Mouse (Mus musculus) MEL (cell line): Measurements from ENCODE around the gene Gpd1l. TPM values are rescaled to one million over a fixed set of nuclear protein-coding genes. Genes with fewer than 3 reads are reported as not detected.

Experiments used
- DNase-seq: peaks from one replicate; pipeline ENCODE4 v3.0.0; 2011; ENCODE audit warnings: low read depth, low spot score
- H3K27ac ChIP-seq: 2 replicates; pipeline ENCODE4 v1.5.1; 2012; ENCODE audit warnings: low read depth, mild to moderate bottlenecking, control low read depth, low read length, moderate library complexity; ENCODE audit not compliant: control insufficient read depth
- H3K27me3 ChIP-seq, 2 experiments: fragments of 150-350 bp in 1 of 2; sonication (generic) in 1 of 2; 2 replicates each; pipeline ENCODE4 v1.6.1; 2012; ENCODE audit warnings: low read length in 2 of 2, mild to moderate bottlenecking in 2 of 2, improper control_type of control experiment in 1 of 2, moderate library complexity in 1 of 2; ENCODE audit not compliant: insufficient read depth in 2 of 2, control insufficient read depth in 1 of 2
- H3K36me3 ChIP-seq, 2 experiments: 2 replicates each; pipeline ENCODE4 v1.6.1; 2012 to 2014; ENCODE audit warnings: low read length in 2 of 2, improper control_type of control experiment in 1 of 2, inconsistent platforms in 1 of 2, mild to moderate bottlenecking in 1 of 2; ENCODE audit not compliant: insufficient read depth in 2 of 2, control insufficient read depth in 1 of 2
- H3K4me1 ChIP-seq, 2 experiments: fragments of 150-350 bp in 1 of 2; sonication (generic) in 1 of 2; 2 replicates each; pipeline ENCODE4 v1.6.1; 2012; ENCODE audit warnings: low read length in 2 of 2, improper control_type of control experiment in 1 of 2, mild to moderate bottlenecking in 1 of 2; ENCODE audit not compliant: insufficient read depth in 2 of 2, control insufficient read depth in 1 of 2
- H3K4me3 ChIP-seq, 2 experiments: fragments of 150-350 bp in 1 of 2; sonication (generic) in 1 of 2; 2 replicates each; pipeline ENCODE4 v1.5.1; 2012; ENCODE audit warnings: low read depth in 2 of 2, low read length in 2 of 2, mild to moderate bottlenecking in 2 of 2, moderate library complexity in 2 of 2, control low read depth in 1 of 2, improper control_type of control experiment in 1 of 2; ENCODE audit not compliant: control insufficient read depth in 1 of 2, insufficient read depth in 1 of 2
- H3K79me2 ChIP-seq: 2 replicates; pipeline ENCODE4 v1.6.1; 2012; ENCODE audit warnings: mild to moderate bottlenecking, low read length, moderate library complexity; ENCODE audit not compliant: control insufficient read depth, poor library complexity, insufficient read depth
- H3K9ac ChIP-seq: 2 replicates; pipeline ENCODE4 v1.6.1; 2012; ENCODE audit warnings: low read depth, mild to moderate bottlenecking, control low read depth, low read length, moderate library complexity; ENCODE audit not compliant: control insufficient read depth, poor library complexity, severe bottlenecking
- H3K9me3 ChIP-seq: fragments of 150-350 bp; sonication (generic); replicated peaks from 2 replicates; pipeline ENCODE4 v1.6.1; 2012; ENCODE audit warnings: mild to moderate bottlenecking, low read length, improper control_type of control experiment, moderate library complexity; ENCODE audit not compliant: insufficient read depth
- BHLHE40 ChIP-seq: IDR thresholded peaks from 2 replicates; pipeline ENCODE4 v1.6.1; 2012; ENCODE audit warnings: low read depth, mild to moderate bottlenecking, inconsistent platforms, low read length, improper control_type of control experiment, borderline replicate concordance
- CHD2 ChIP-seq: IDR thresholded peaks from 2 replicates; pipeline ENCODE4 v1.6.1; 2011; ENCODE audit warnings: low read length, improper control_type of control experiment
- CTCF ChIP-seq, 3 experiments: IDR thresholded peaks in 2 of 3; conservative IDR thresholded peaks in 1 of 3; 2 replicates each; pipeline ENCODE4 v1.5.1; 2011 to 2012; ENCODE audit warnings: low read length in 3 of 3, low read depth in 2 of 3, mild to moderate bottlenecking in 2 of 3, improper control_type of control experiment in 1 of 3, inconsistent platforms in 1 of 3, mixed read lengths in 1 of 3, moderate library complexity in 1 of 3; ENCODE audit not compliant: control insufficient read depth in 1 of 3, insufficient read depth in 1 of 3, poor library complexity in 1 of 3, severe bottlenecking in 1 of 3
- ELF1 ChIP-seq: IDR thresholded peaks from 2 replicates; pipeline ENCODE4 v1.6.1; 2014; ENCODE audit warnings: low read depth, mild to moderate bottlenecking, inconsistent platforms, low read length, improper control_type of control experiment, moderate library complexity
- ETS1 ChIP-seq: IDR thresholded peaks from 2 replicates; pipeline ENCODE4 v1.6.1; 2012; ENCODE audit warnings: low read depth, mild to moderate bottlenecking, inconsistent platforms, low read length, improper control_type of control experiment, moderate library complexity
- KAT2A ChIP-seq: conservative IDR thresholded peaks from 2 replicates; pipeline ENCODE4 v1.6.1; 2012; ENCODE audit warnings: low read depth, low read length, improper control_type of control experiment, inconsistent platforms
- MAFK ChIP-seq: IDR thresholded peaks from 2 replicates; pipeline ENCODE4 v1.6.1; 2011; ENCODE audit warnings: low read depth, mild to moderate bottlenecking, low read length, improper control_type of control experiment, borderline replicate concordance
- MEF2A ChIP-seq: IDR thresholded peaks from 2 replicates; pipeline ENCODE4 v1.6.1; 2014; ENCODE audit warnings: low read depth, mild to moderate bottlenecking, inconsistent platforms, low read length, improper control_type of control experiment; ENCODE audit not compliant: poor library complexity, insufficient replicate concordance, severe bottlenecking; ENCODE audit errors: extremely low read depth
- MXI1 ChIP-seq: IDR thresholded peaks from 2 replicates; pipeline ENCODE4 v1.6.1; 2011; ENCODE audit warnings: mild to moderate bottlenecking, low read depth, low read length, improper control_type of control experiment
- MYC ChIP-seq: IDR thresholded peaks from 2 replicates; pipeline ENCODE4 v1.6.1; 2011; ENCODE audit warnings: low read depth, mild to moderate bottlenecking, low read length, improper control_type of control experiment, moderate library complexity
- RAD21 ChIP-seq: IDR thresholded peaks from 2 replicates; pipeline ENCODE4 v1.6.1; 2011; ENCODE audit warnings: mild to moderate bottlenecking, low read depth, low read length, improper control_type of control experiment
- SMC3 ChIP-seq: IDR thresholded peaks from 2 replicates; pipeline ENCODE4 v1.6.1; 2011; ENCODE audit warnings: low read depth, low read length, improper control_type of control experiment
- TBP ChIP-seq: IDR thresholded peaks from 2 replicates; pipeline ENCODE4 v1.8.0; 2011; ENCODE audit warnings: low read depth, low read length, improper control_type of control experiment
- TCF12 ChIP-seq: IDR thresholded peaks from 2 replicates; pipeline ENCODE4 v1.6.1; 2014; ENCODE audit warnings: low read depth, mild to moderate bottlenecking, inconsistent platforms, low read length, improper control_type of control experiment, moderate library complexity
- UBTF ChIP-seq: IDR thresholded peaks from 2 replicates; pipeline ENCODE4 v1.6.1; 2012; ENCODE audit warnings: low read depth, mild to moderate bottlenecking, inconsistent platforms, low read length, improper control_type of control experiment, moderate library complexity, borderline replicate concordance; ENCODE audit not compliant: insufficient read depth
- polyA plus RNA-seq, 2 experiments: library from polyadenylated mRNA; stranded (reverse) in 1 of 2; unstranded in 1 of 2; fragments of >175 nt in 1 of 2; fragments of >200 nt in 1 of 2; gene quantifications; 2 replicates each; pipeline versions ENCODE4 v1.2.1 to v1.2.4; 2012; ENCODE audit warnings: low replicate concordance in 2 of 2, low read depth in 1 of 2; ENCODE audit not compliant: insufficient read length in 2 of 2, insufficient read depth in 1 of 2, missing spikeins in 1 of 2
- total RNA-seq: library from RNA; depleted of rRNA; stranded (reverse); fragments of 300-350 nt; gene quantifications from 2 replicates; pipeline ENCODE4 v1.2.3, GENCODE M21; 2012; rRNA removed

Gpd1l gene
- total RNA-seq, result not detected in 2 replicates
- not detected for polyA plus RNA-seq

GRCm38 (mm10) chr9:114933723-114934171 is at the start of gene Gpd1l:
Gpd1l (minus strand) TSS chr9:114933987.
- no peak for DNase-seq
- Histone ChIP-seq H3K27me3 (no peaks in the 10 kb centered on the region), H3K27ac (no peak within 1 kb of the TSS), H3K4me1 (no peaks in the 10 kb centered on the region), H3K4me3 (no peak within 1 kb of the TSS), H3K9ac (no peak within 1 kb of the TSS), H3K9me3 (no peaks in the 10 kb centered on the region), H3K79me2 (no peaks in the 10 kb centered on the region), H3K36me3 (no peaks in the 10 kb centered on the region)
- TF ChIP-seq SMC3, result no peak
- no peak for TF ChIP-seq MAFK
- no peak for TF ChIP-seq MEF2A
- no peak for TF ChIP-seq MXI1
- TF ChIP-seq TCF12, result no peak
- TF ChIP-seq CHD2, result no peak
- no peak for TF ChIP-seq RAD21
- TF ChIP-seq ETS1, result no peak
- TF ChIP-seq MYC, result no peak
- no peak for TF ChIP-seq TBP

- Histone ChIP-seq H3K4me3 (no peak within 1 kb of the TSS), H3K9me3 (no peaks in the 10 kb centered on the region), H3K36me3 (no peaks in the 10 kb centered on the region), H3K4me1 (no peaks in the 10 kb centered on the region), H3K27me3 (no peaks in the 10 kb centered on the region), H3K27ac (no peak within 1 kb of the TSS), H3K9ac (no peak within 1 kb of the TSS), H3K79me2 (no peaks in the 10 kb centered on the region)
- TF ChIP-seq BHLHE40, result no peak
- TF ChIP-seq TBP, result no peak
- no peak for TF ChIP-seq KAT2A
- no peak for TF ChIP-seq MXI1
- no peak for TF ChIP-seq CTCF (IDR thresholded peaks at IDR 0.05 in 2 of 3, conservative IDR thresholded peaks at IDR 0.05 in 1 of 3; ENCODE audit: control insufficient read depth in 1 of 3, insufficient read depth in 1 of 3, low read depth in 2 of 3, low read length in 3 of 3, poor library complexity in 1 of 3, severe bottlenecking in 1 of 3)
- no peak for DNase-seq
These were observed 49.0 kb upstream of the Gpd1l start, which contains the start of gene Rps27rt for GRCm38 (mm10) chr9:114982689-114983360. Rps27rt (minus strand) TSS chr9:114982739.

- Histone ChIP-seq H3K9ac (no peak overlapping the region), H3K36me3 (no peaks in the 10 kb centered on the region), H3K4me3 (no peak overlapping the region), H3K9me3 (no peaks in the 10 kb centered on the region), H3K79me2 (no peaks in the 10 kb centered on the region), H3K4me1 (no peaks in the 10 kb centered on the region), H3K27me3 (no peaks in the 10 kb centered on the region), H3K27ac (no peak overlapping the region)
- no peak for DNase-seq
- no peak for TF ChIP-seq UBTF
- no peak for TF ChIP-seq ELF1
- no peak for TF ChIP-seq ETS1
These were observed 46.2 kb upstream of the Gpd1l start for GRCm38 (mm10) chr9:114979969-114980368.
